In the genomic region with DNA sequence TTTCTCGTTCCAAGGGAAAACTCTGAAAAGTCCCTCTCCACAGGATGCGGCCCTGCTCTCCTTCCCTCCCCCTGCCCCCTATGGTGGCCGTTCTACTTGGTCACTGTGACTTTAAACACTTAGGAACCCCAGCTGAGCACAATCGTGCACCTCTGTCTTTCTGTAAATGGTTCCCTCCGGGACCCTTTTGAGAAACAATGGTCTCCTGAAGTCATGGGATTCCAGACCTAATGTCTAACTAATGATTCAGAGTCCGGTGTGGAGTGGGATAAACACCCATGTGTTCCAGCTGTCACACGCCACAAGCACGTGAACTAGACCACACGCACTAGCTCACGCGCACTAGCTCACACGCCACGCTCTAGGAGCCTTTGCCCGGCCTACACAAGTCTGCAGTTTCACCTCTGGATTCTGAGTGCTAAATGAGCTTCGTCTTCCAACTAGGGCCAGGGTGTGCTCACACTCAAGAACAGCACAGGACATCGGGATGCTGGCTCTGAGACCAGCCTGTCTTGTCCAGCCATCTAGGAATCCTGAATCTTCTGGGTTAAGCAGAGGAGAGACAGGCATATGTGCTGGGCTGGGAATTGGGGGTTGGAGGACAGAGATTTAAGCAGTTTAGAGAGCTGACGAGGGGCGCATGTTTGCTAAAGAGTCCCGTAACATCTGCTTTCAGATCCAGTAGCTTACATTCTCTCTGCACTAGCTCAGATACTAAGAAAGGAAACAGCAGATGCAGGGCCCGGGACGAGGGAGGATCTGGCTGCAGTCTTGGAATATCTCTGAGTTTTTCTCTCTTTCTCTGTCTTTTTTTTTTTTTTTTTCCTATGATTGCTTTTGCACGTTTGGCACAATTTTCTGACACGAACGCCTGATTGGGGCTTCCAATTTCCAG, we compare ENCODE assay signal across 8 mouse cellular contexts.
DNase-seq lines count a peak whose midpoint lies in the region; ATAC-seq and TF ChIP-seq lines count a peak whose summit lies in the region.

No protein-coding gene starts in this region.

- ATAC-seq in embryonic facial prominence, embryonic 15.5 days (ENCODE audit: insufficient number of reproducible peaks, low FRiP score, low TSS enrichment, low read depth): peak; percentile 71; the same call in 1 of the 2 replicates
- peak; percentile 58 for ATAC-seq in heart, embryonic 16.5 days (replicated peaks; ENCODE audit: extremely low read depth, insufficient read depth, low FRiP score)
- ATAC-seq in lung, embryonic 14.5 days (ENCODE audit: insufficient read depth): peak; percentile 36

- H3K27me3 ChIP-seq in embryonic facial prominence, embryonic 15.5 days: no peaks in the 10 kb centered on the region
- H3K27me3 ChIP-seq in heart, embryonic 16.5 days (ENCODE audit: control insufficient read depth, insufficient read depth, low read length): no peaks in the 10 kb centered on the region
- no peaks in the 10 kb centered on the region for H3K27me3 ChIP-seq in lung, embryonic 14.5 days (ENCODE audit: insufficient read depth, low read length)

- H3K9me3 ChIP-seq in embryonic facial prominence, embryonic 15.5 days (replicated peaks): no peaks in the 10 kb centered on the region
- H3K9me3 ChIP-seq in heart, embryonic 16.5 days (replicated peaks; ENCODE audit: control insufficient read depth, low read length): no peaks in the 10 kb centered on the region
- H3K9me3 ChIP-seq in lung, embryonic 14.5 days (ENCODE audit: low read depth, low read length): no peaks in the 10 kb centered on the region

- intact Hi-C loops in left cerebral cortex, adult 2 months (cut with DNase I): no loop called here

- TF ChIP-seq CTCF in left cerebral cortex, adult 2 months (IDR thresholded peaks at IDR 0.05): no peak
- TF ChIP-seq CTCF in lung, embryonic 14.5 days (IDR thresholded peaks at IDR 0.05; ENCODE audit: low read depth): no peak

- no peaks in the 10 kb centered on the region for H3K36me3 ChIP-seq in embryonic facial prominence, embryonic 15.5 days
- no peaks in the 10 kb centered on the region for H3K36me3 ChIP-seq in heart, embryonic 16.5 days (ENCODE audit: control insufficient read depth, insufficient read depth)
- H3K36me3 ChIP-seq in lung, embryonic 14.5 days (ENCODE audit: insufficient read depth): no peaks in the 10 kb centered on the region

- no peak overlapping the region for H3K9ac ChIP-seq in embryonic facial prominence, embryonic 15.5 days
- peak overlapping the region; percentile 42 for H3K9ac ChIP-seq in heart, embryonic 16.5 days (ENCODE audit: low read length)
- H3K9ac ChIP-seq in lung, embryonic 14.5 days: no peak overlapping the region; the same call in 1 of the 2 replicates

- no peak overlapping the region for H3K4me2 ChIP-seq in embryonic facial prominence, embryonic 15.5 days (replicated peaks)
- peak overlapping the region; percentile 42 for H3K4me2 ChIP-seq in heart, embryonic 16.5 days (ENCODE audit: low read depth, low read length)
- 0 out of 2 replicates have a peak overlapping the region, but pooled peaks have one; percentile 12 for H3K4me2 ChIP-seq in lung, embryonic 14.5 days

- WGBS in embryonic facial prominence, embryonic 15.5 days: 50% methylated on average over 24 of the region's 24 CpGs
- WGBS in heart, embryonic 16.5 days: 48% methylated on average over 24 of the region's 24 CpGs
- 40% methylated on average over 24 of the region's 24 CpGs for WGBS in lung, embryonic 14.5 days

- H3K4me3 ChIP-seq in left cerebral cortex, adult 2 months: no peak overlapping the region
- no peak overlapping the region for H3K4me3 ChIP-seq in embryonic facial prominence, embryonic 15.5 days (replicated peaks)
- H3K4me3 ChIP-seq in heart, embryonic 16.5 days (ENCODE audit: low read length): 0 out of 2 replicates have a peak overlapping the region, but pooled peaks have one; percentile 7
- H3K4me3 ChIP-seq in lung, embryonic 14.5 days (ENCODE audit: low read depth, low read length): no peak overlapping the region

- DNase-seq in left cerebral cortex, adult 2 months (ENCODE audit: extremely low spot score in 1 of 2, low spot score in 2 of 2): peak in 1 of 2 experiments; percentile 46
- DNase-seq in left cerebral cortex, adult 11 months (ENCODE audit: low spot score): no peak
- DNase-seq in lung, embryonic 14.5 days: peak; percentile 75
- DNase-seq in telencephalon, adult 2 months (ENCODE audit: low read depth, low spot score): peak; percentile 84
- DNase-seq in adrenal gland, adult 8-10 months: no peak
- DNase-seq in cerebellum, postnatal 4 days (ENCODE audit: low spot score in 2 of 2): no peak

- peak overlapping the region; percentile 72 for H3K27ac ChIP-seq in left cerebral cortex, adult 2 months
- H3K27ac ChIP-seq in embryonic facial prominence, embryonic 15.5 days (replicated peaks): peak overlapping the region; percentile 91
- H3K27ac ChIP-seq in heart, embryonic 16.5 days (ENCODE audit: low read length): peak overlapping the region; percentile 72
- H3K27ac ChIP-seq in lung, embryonic 14.5 days (ENCODE audit: low read depth): peak overlapping the region; percentile 89

- H3K4me1 ChIP-seq in embryonic facial prominence, embryonic 15.5 days: peaks cover 43% of the 10 kb centered on the region
- peaks cover 36% of the 10 kb centered on the region for H3K4me1 ChIP-seq in heart, embryonic 16.5 days (ENCODE audit: control insufficient read depth, insufficient read depth, low read length)
- H3K4me1 ChIP-seq in lung, embryonic 14.5 days (ENCODE audit: insufficient read depth): peaks cover 32% of the 10 kb centered on the region

Comparison
In these comparisons a context has a peak if more than half of its experiments do, and no peak if none do; other contexts are left out.
1. DNase-seq: peak in lung, embryonic 14.5 days (single experiment) and telencephalon, adult 2 months (single experiment); none in left cerebral cortex, adult 11 months (single experiment), adrenal gland, adult 8-10 months (single experiment) and cerebellum, postnatal 4 days (0 of 2).
2. Peak in every context shown above with its lines, with median percentiles within 50 percentile points of each other: H3K27ac ChIP-seq and ATAC-seq.